Mouse (Mus musculus): ENCODE data around the gene Rcl1.

- TF ChIP-seq CTCF (IDR thresholded peaks at IDR 0.05; ENCODE audit: borderline replicate concordance, control insufficient read depth, extremely low read depth, insufficient read depth, low read length, poor library complexity): no peak
- TF ChIP-seq POLR2A (IDR thresholded peaks at IDR 0.05; ENCODE audit: control insufficient read depth, extremely low read depth, insufficient read depth, low read length, poor library complexity): no peak
Observed at GRCm38 (mm10) chr19:29142307-29142706, 41.1 kb downstream of the Rcl1 start.

Measured in thymus, adult 2 months (tissue).